Comparison of ENCODE assay signal across 8 mouse cellular contexts in the genomic region with DNA sequence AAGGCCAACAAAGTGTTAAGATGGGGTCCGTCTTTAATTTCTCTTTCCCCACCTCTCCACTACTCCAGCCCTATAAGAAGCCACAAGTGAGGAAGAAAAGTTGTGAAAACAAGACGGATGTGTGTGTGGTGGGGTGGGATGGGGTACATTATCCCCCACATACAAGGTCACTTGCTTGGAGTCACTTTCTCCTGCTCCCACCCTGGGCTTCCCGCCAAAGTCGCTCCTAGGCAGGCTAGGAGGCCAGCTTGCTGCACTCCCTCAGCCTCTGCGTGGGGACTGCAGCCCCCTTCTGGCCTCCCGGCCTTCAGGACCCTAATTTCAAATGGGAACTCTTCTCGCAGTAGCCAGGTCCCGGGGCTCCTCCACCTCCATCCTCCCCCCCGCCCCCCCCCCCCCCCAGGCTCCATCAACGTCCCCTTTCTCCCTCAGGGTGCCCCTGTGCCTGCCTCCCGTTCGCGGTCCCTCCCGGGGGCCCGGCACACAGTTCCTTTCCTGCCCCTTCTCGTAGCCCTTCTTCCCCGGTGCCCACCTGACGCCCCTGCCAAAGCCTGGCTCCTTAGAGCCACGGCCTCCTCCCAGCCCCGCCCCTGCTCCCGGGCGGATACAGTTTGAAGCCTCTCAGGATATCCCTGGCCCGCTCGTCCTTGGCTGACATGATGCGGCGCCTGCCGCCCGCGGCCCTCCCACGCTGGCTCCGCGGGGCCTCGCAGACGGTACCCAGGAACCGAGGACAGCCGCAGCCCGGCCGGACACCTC. TPM values are rescaled to one million over a fixed set of nuclear protein-coding genes. Genes with fewer than 3 reads are reported as not detected.
DNase-seq lines count a peak whose midpoint lies in the region; ATAC-seq and TF ChIP-seq lines count a peak whose summit lies in the region.

No protein-coding gene starts in this region.

- TF ChIP-seq CTCF in intestine, postnatal 0 days (IDR thresholded peaks at IDR 0.05; ENCODE audit: low read depth): no peak

- peak overlapping the region; percentile 76 for H3K4me2 ChIP-seq in forebrain, embryonic 12.5 days
- H3K4me2 ChIP-seq in intestine, postnatal 0 days (replicated peaks; ENCODE audit: low read depth): peak overlapping the region; percentile 81
- peak overlapping the region; percentile 68 for H3K4me2 ChIP-seq in lung, embryonic 16.5 days (ENCODE audit: low read depth, low read length)

- peak; percentile 21 for DNase-seq in thymus, postnatal 0 days (ENCODE audit: low spot score)
- DNase-seq in thymus, postnatal 25 days: no peak
- DNase-seq in retina, postnatal 1 day: peak; percentile 30
- DNase-seq in urinary bladder, postnatal 10 days (ENCODE audit: low spot score): no peak

- peak overlapping the region; percentile 74 for H3K27ac ChIP-seq in brown adipose tissue, adult 24 weeks (replicated peaks; ENCODE audit: low read depth, low read length)
- peak overlapping the region; percentile 73 for H3K27ac ChIP-seq in forebrain, embryonic 12.5 days
- H3K27ac ChIP-seq in intestine, postnatal 0 days (ENCODE audit: low read depth, low read length): peak overlapping the region; percentile 23; the same call in 1 of the 2 replicates
- H3K27ac ChIP-seq in lung, embryonic 16.5 days (ENCODE audit: low read length): peak overlapping the region; percentile 55

- H3K4me3 ChIP-seq in brown adipose tissue, adult 24 weeks (ENCODE audit: insufficient read depth, low read depth, low read length): peak overlapping the region; percentile 89
- H3K4me3 ChIP-seq in forebrain, embryonic 12.5 days (replicated peaks): peak overlapping the region; percentile 85
- peak overlapping the region; percentile 85 for H3K4me3 ChIP-seq in intestine, postnatal 0 days (ENCODE audit: low read depth, low read length)
- H3K4me3 ChIP-seq in lung, embryonic 16.5 days (ENCODE audit: low read length): peak overlapping the region; percentile 97

- no peaks in the 10 kb centered on the region for H3K9me3 ChIP-seq in forebrain, embryonic 12.5 days
- no peaks in the 10 kb centered on the region for H3K9me3 ChIP-seq in intestine, postnatal 0 days (ENCODE audit: control insufficient read depth)
- no peaks in the 10 kb centered on the region for H3K9me3 ChIP-seq in lung, embryonic 16.5 days (ENCODE audit: control insufficient read depth, low read length)

- no peaks in the 10 kb centered on the region for H3K4me1 ChIP-seq in brown adipose tissue, adult 24 weeks (ENCODE audit: control insufficient read depth, insufficient read depth, insufficient read length, low read length)
- peaks cover 21% of the 10 kb centered on the region for H3K4me1 ChIP-seq in forebrain, embryonic 12.5 days
- H3K4me1 ChIP-seq in intestine, postnatal 0 days (replicated peaks; ENCODE audit: control insufficient read depth, insufficient read depth, low read length): no peaks in the 10 kb centered on the region
- peaks cover 13% of the 10 kb centered on the region for H3K4me1 ChIP-seq in lung, embryonic 16.5 days (replicated peaks; ENCODE audit: control insufficient read depth, insufficient read depth, low read length)

- peak overlapping the region; percentile 84 for H3K9ac ChIP-seq in forebrain, embryonic 12.5 days
- H3K9ac ChIP-seq in intestine, postnatal 0 days (ENCODE audit: low read depth, low read length): peak overlapping the region; percentile 72
- H3K9ac ChIP-seq in lung, embryonic 16.5 days (ENCODE audit: low read length): peak overlapping the region; percentile 95

- no peaks in the 10 kb centered on the region for H3K27me3 ChIP-seq in forebrain, embryonic 12.5 days
- H3K27me3 ChIP-seq in intestine, postnatal 0 days (replicated peaks; ENCODE audit: control insufficient read depth, insufficient read depth, low read length): no peaks in the 10 kb centered on the region
- no peaks in the 10 kb centered on the region for H3K27me3 ChIP-seq in lung, embryonic 16.5 days (ENCODE audit: control insufficient read depth, insufficient read depth, low read depth, low read length)

- peak; percentile 78 for ATAC-seq in forebrain, embryonic 12.5 days (ENCODE audit: low FRiP score)
- ATAC-seq in intestine, postnatal 0 days: peak; percentile 74
- peak; percentile 84 for ATAC-seq in lung, embryonic 16.5 days (ENCODE audit: low read depth)

- H3K36me3 ChIP-seq in forebrain, embryonic 12.5 days (replicated peaks): no peaks in the 10 kb centered on the region
- no peaks in the 10 kb centered on the region for H3K36me3 ChIP-seq in intestine, postnatal 0 days (ENCODE audit: control insufficient read depth, insufficient read depth)
- no peaks in the 10 kb centered on the region for H3K36me3 ChIP-seq in lung, embryonic 16.5 days (ENCODE audit: control insufficient read depth, insufficient read depth, low read length)

- WGBS in forebrain, embryonic 12.5 days: 3% methylated on average over 35 of the region's 38 CpGs
- WGBS in intestine, postnatal 0 days: 1% methylated on average over 36 of the region's 38 CpGs
- 1% methylated on average over 37 of the region's 38 CpGs for WGBS in lung, embryonic 16.5 days

RNA-seq across cellular contexts. Expression of a gene that starts 0.6 kb away (rescaled TPM):
- 52.2 and 55.4 TPM in 2 replicates for polyA plus RNA-seq in thymus, postnatal 0 days (2015; fragmentation: Nextera tagmentation; extraction: Ambion mirVana)
- 21.7 and 24.3 TPM in 2 replicates for polyA plus RNA-seq in brown adipose tissue, adult 24 weeks (2012; ENCODE audit: insufficient read depth, insufficient read length, missing spikeins)
- 91.7 TPM in 2 replicates for polyA plus RNA-seq in forebrain, embryonic 12.5 days (2016; fragmentation: Nextera tagmentation; extraction: Ambion mirVana)
- polyA plus RNA-seq in intestine, postnatal 0 days (2015; fragmentation: Nextera tagmentation; extraction: Ambion mirVana): 41.9 and 42.6 TPM in 2 replicates
- 46.9 and 50.2 TPM in 2 replicates for polyA plus RNA-seq in lung, embryonic 16.5 days (2015; fragmentation: Nextera tagmentation; extraction: Ambion mirVana)

RNA-seq across cellular contexts. Expression of a gene that starts 0.8 kb away (rescaled TPM):
- polyA plus RNA-seq in thymus, postnatal 0 days (2015; fragmentation: Nextera tagmentation; extraction: Ambion mirVana): 35.2 and 36.5 TPM in 2 replicates
- 6.2 and 7.7 TPM in 2 replicates for polyA plus RNA-seq in brown adipose tissue, adult 24 weeks (2012; ENCODE audit: insufficient read depth, insufficient read length, missing spikeins)
- 59.9 and 64.6 TPM in 2 replicates for polyA plus RNA-seq in forebrain, embryonic 12.5 days (2016; fragmentation: Nextera tagmentation; extraction: Ambion mirVana)
- polyA plus RNA-seq in intestine, postnatal 0 days (2015; fragmentation: Nextera tagmentation; extraction: Ambion mirVana): 14.2 and 15.7 TPM in 2 replicates
- polyA plus RNA-seq in lung, embryonic 16.5 days (2015; fragmentation: Nextera tagmentation; extraction: Ambion mirVana): 34.1 and 35.1 TPM in 2 replicates

RNA-seq across cellular contexts. Expression of a gene that starts 55.3 kb away (rescaled TPM):
- polyA plus RNA-seq in thymus, postnatal 0 days (2015; fragmentation: Nextera tagmentation; extraction: Ambion mirVana): 3,795 and 4,477 TPM in 2 replicates
- 280 and 322 TPM in 2 replicates for polyA plus RNA-seq in brown adipose tissue, adult 24 weeks (2012; ENCODE audit: insufficient read depth, insufficient read length, missing spikeins)
- 3,257 and 3,328 TPM in 2 replicates for polyA plus RNA-seq in forebrain, embryonic 12.5 days (2016; fragmentation: Nextera tagmentation; extraction: Ambion mirVana)
- 1,008 and 1,098 TPM in 2 replicates for polyA plus RNA-seq in intestine, postnatal 0 days (2015; fragmentation: Nextera tagmentation; extraction: Ambion mirVana)
- polyA plus RNA-seq in lung, embryonic 16.5 days (2015; fragmentation: Nextera tagmentation; extraction: Ambion mirVana): 2,358 and 2,609 TPM in 2 replicates

Comparison
In these comparisons a context has a peak if more than half of its experiments do, and no peak if none do; other contexts are left out.
1. DNase-seq: peak in thymus, postnatal 0 days (single experiment) and retina, postnatal 1 day (single experiment); none in thymus, postnatal 25 days (single experiment) and urinary bladder, postnatal 10 days (single experiment).
2. H3K27ac ChIP-seq: peak in every context shown above with its lines; median percentile 74 in brown adipose tissue, adult 24 weeks; 73 in forebrain, embryonic 12.5 days; 55 in lung, embryonic 16.5 days; 23 in intestine, postnatal 0 days.
3. Peak in every context shown above with its lines, with median percentiles within 50 percentile points of each other: H3K4me3 ChIP-seq, ATAC-seq, H3K4me2 ChIP-seq and H3K9ac ChIP-seq.